Comparison of ENCODE assay signal across 31 mouse cellular contexts in the genomic region with DNA sequence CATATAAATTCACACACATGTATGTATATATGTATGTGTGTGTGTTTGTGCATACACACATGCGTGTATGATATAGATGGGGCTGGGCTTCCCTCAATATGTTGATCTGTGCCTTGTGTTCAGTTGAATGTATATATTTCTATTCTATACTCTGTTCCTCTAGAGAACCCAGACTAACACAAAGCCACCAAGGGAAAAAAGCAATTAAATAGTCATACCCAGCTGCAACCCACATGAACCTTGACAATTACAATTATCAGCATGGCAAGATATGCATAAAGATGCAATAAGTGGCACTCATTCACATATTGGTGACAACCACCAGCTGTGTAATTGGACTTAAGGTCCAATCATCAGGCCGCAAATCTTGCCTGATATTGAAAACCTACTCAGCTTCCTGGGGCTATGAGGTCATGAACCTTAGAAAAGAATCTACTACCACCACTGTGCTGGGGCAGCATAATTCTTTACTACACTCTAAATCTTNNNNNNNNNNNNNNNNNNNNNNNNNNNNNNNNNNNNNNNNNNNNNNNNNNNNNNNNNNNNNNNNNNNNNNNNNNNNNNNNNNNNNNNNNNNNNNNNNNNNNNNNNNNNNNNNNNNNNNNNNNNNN. TPM values are rescaled to one million over a fixed set of nuclear protein-coding genes. Genes with fewer than 3 reads are reported as not detected.
"Had no signal": no experiment of that assay in that cellular context is flagged by ENCODE, and none has a peak within 500 bp of the region (broad histone marks: within the 10 kb centered on the region; RNA-seq: fewer than 3 reads in every experiment).

No protein-coding gene starts in this region.

- H3K27ac ChIP-seq: limb, embryonic 12.5 days; limb, embryonic 15.5 days; liver, embryonic 14.5 days; macrophage; midbrain, embryonic 10.5 days had no signal

- H3K4me2 ChIP-seq: limb, embryonic 12.5 days; limb, embryonic 15.5 days; liver, embryonic 11.5 days; lung, embryonic 14.5 days had no signal

- ATAC-seq: liver, postnatal 0 days; lung, postnatal 0 days had no signal

- H3K27me3 ChIP-seq: limb, embryonic 12.5 days; limb, embryonic 15.5 days had no signal

- H3K4me3 ChIP-seq: limb, embryonic 12.5 days; limb, embryonic 15.5 days; midbrain, embryonic 10.5 days had no signal

- H3K9me3 ChIP-seq: limb, embryonic 12.5 days; limb, embryonic 15.5 days; midbrain, embryonic 10.5 days had no signal

- H3K36me3 ChIP-seq: limb, embryonic 12.5 days; limb, embryonic 15.5 days; midbrain, embryonic 10.5 days had no signal

- DNase-seq: kidney, adult 11 months; kidney, adult 9 months; kidney, postnatal 14 days; kidney, postnatal 4 days; left cerebral cortex, postnatal 4 days; liver, postnatal 0 days; lung, embryonic 14.5 days; midbrain, embryonic 14.5 days; retina, postnatal 1 day; thymus, adult 18-20 months; thymus, postnatal 36 days had no signal

- H3K9ac ChIP-seq: limb, embryonic 12.5 days; limb, embryonic 15.5 days; liver, embryonic 14.5 days; liver, postnatal 0 days; lung, embryonic 14.5 days had no signal

- H3K4me1 ChIP-seq: limb, embryonic 12.5 days; limb, embryonic 15.5 days; midbrain, embryonic 10.5 days had no signal

RNA-seq across cellular contexts. Expression of a gene that starts 34.1 kb away (rescaled TPM):
- total RNA-seq: layer of hippocampus, adult 18-20 months; layer of hippocampus, postnatal 14 days; left cerebral cortex, adult 8-10 months; left cerebral cortex, postnatal 14 days; left cerebral cortex, postnatal 4 days; megakaryocyte, adult 5-6 weeks; midbrain, postnatal 0 days; neutrophil, adult 5-6 weeks had no signal
- polyA plus RNA-seq: kidney, embryonic 16.5 days; limb, embryonic 12.5 days; limb, embryonic 15.5 days; liver, embryonic 11.5 days; liver, embryonic 14.5 days; liver, postnatal 0 days; lung, embryonic 14.5 days; lung, postnatal 0 days; macrophage; midbrain, embryonic 10.5 days; midbrain, embryonic 14.5 days; midbrain, postnatal 0 days; small intestine, adult 2 months; spleen, adult 2 months; stomach, embryonic 16.5 days; testis, adult 2 months; urinary bladder, adult 2 months had no signal
